Mouse (Mus musculus) liver, postnatal 0 days (tissue): ENCODE measurements at regions not wholly inside any gene's neighbourhood (a gene's known extent, or its start where the extent isn't known, plus 50 kb on each side); places are given as distances from the start of the nearest gene placed in this dataset.

Source experiments
- ATAC-seq: fragments of 200-750 bp; cut with Nextera tagmentation; 2 replicates; pipeline ENCODE4 v1.8.0; 2017; ENCODE audit warnings: mild to moderate bottlenecking, moderate library complexity
- DNase-seq: peaks from one replicate; pipeline ENCODE4 v3.0.0-alpha.2; 2016
- H3K27ac ChIP-seq: fragments of 300-500 bp; sonication (generic); 2 replicates; pipeline ENCODE4 v1.5.1; 2014; ENCODE audit warnings: antibody characterized with exemption, moderate library complexity, mild to moderate bottlenecking, low read depth
- H3K27me3 ChIP-seq: fragments of 300-500 bp; sonication (generic); 2 replicates; pipeline ENCODE4 v1.6.1; 2014; ENCODE audit warnings: low read length, control low read depth, mixed read lengths; ENCODE audit not compliant: insufficient read depth
- H3K36me3 ChIP-seq: fragments of 300-500 bp; sonication (generic); replicated peaks from 2 replicates; pipeline ENCODE4 v1.6.1; 2014; ENCODE audit warnings: mild to moderate bottlenecking, control low read depth, low read length, moderate library complexity, mixed read lengths; ENCODE audit not compliant: insufficient read depth
- H3K4me1 ChIP-seq: fragments of 300-500 bp; sonication (generic); 2 replicates; pipeline ENCODE4 v1.6.1; 2014; ENCODE audit warnings: antibody characterized with exemption, mild to moderate bottlenecking, control low read depth; ENCODE audit not compliant: insufficient read depth
- H3K4me2 ChIP-seq: fragments of 300-500 bp; sonication (generic); 2 replicates; pipeline ENCODE4 v1.6.1; 2014; ENCODE audit warnings: low read depth, mild to moderate bottlenecking, low read length, moderate library complexity, mixed read lengths
- H3K4me3 ChIP-seq: fragments of 300-500 bp; sonication (generic); 2 replicates; pipeline ENCODE4 v1.5.1; 2014; ENCODE audit warnings: low read depth, low read length
- H3K9ac ChIP-seq: fragments of 300-500 bp; sonication (generic); replicated peaks from 2 replicates; pipeline ENCODE4 v1.6.1; 2014; ENCODE audit warnings: mild to moderate bottlenecking, moderate library complexity
- H3K9me3 ChIP-seq: fragments of 300-500 bp; sonication (generic); 2 replicates; pipeline ENCODE4 v1.6.1; 2016; ENCODE audit warnings: mild to moderate bottlenecking, control low read depth, low read length, mixed read lengths
- CTCF ChIP-seq: sonication (generic); IDR thresholded peaks from 2 replicates; pipeline ENCODE4 v1.5.1; 2016; ENCODE audit warnings: antibody characterized with exemption, low read depth
- EP300 ChIP-seq: IDR thresholded peaks from 2 replicates; pipeline ENCODE4 v1.6.1; 2016; ENCODE audit warnings: antibody characterized with exemption, low read depth, mild to moderate bottlenecking
- WGBS: fragments of 180-500 bp; shearing (Covaris S2); extraction: QIAGEN DNeasy Blood & Tissue Kit; methylation state at CpG from one replicate; pipeline ENCODE4 v1.1.7; 2014; ENCODE audit not compliant: insufficient replicate concordance; 5-methylcytosine and 5-hydroxymethylcytosine counted together

DNA sequence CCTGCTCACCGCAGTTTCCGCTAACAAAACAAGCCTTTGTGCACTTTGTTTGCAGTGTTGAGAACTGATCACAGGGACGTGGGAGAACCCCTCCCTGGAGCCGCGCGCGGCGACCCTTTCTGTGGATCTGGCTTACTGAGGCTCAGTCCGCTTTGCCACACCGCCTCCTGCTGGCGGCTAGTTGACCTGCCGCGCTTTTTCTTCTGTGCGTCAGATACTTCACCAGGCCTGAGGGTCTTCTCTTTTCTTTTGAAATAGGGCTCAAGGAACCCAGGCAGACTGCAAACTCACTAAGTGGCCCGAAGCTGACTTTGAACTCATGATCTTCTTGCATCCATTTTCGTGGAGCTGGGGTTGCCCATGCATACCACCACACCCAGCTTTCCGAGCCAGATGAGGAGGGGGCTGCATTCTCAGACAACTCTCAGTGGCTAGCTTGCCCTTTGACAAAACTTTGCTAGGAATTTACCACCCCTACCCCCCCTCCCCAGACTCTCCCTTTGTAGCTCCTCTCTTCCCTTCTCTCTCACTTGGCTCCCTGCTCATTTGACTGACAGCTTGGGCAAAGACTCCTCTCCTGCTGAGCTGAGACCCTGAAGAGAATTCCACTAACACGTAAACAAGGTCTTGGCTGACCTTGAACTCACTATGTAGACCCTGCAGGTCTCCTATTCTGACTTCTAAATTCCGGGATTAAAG, 109.9 kb downstream of the Sox2 start:
- H3K9ac ChIP-seq = no peak overlapping the region
- no peak for ATAC-seq

DNA sequence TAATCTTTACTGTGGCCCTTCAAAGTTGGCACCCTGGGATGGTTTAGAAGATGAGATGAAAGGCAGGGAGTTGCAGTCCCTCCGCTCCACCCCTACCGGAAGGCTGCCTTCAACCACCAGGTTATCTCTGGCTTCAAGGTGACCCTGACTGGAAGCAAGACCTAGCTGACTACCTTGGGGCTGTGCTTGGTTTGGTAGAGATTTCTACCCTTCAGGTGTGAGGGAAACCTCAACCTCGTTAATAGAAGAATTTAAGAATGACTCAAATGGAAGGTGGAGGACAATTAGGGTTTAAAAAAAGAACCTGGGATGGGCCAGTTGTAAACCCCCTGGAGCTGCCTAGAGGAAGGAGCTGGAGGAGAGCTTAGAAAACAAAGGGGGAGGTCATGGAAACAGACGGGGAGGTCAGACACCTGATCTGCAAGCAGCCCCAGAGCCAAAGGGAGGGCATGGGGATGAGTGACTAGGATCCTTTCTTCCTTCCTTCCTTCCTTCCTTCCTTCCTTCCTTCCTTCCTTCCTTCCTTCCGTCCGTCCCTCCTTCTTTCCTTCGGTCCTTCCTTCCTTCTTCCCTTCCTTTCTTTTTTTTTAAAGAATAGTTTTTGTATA, 111.1 kb downstream of the Sox2 start:
- no peak for TF ChIP-seq CTCF
- DNase-seq (no peak), ATAC-seq (no peak)
- Histone ChIP-seq H3K4me1 (no peaks in the 10 kb centered on the region), H3K4me3 (no peak overlapping the region), H3K4me2 (no peak overlapping the region), H3K9ac (no peak overlapping the region), H3K36me3 (no peaks in the 10 kb centered on the region), H3K9me3 (no peaks in the 10 kb centered on the region), H3K27me3 (no peaks in the 10 kb centered on the region), H3K27ac (no peak overlapping the region)
- 66% methylated on average over 7 of the region's 7 CpGs for WGBS

More for the DNA sequence above, 109.9 kb downstream of the Sox2 start:
- H3K9me3 ChIP-seq = no peaks in the 10 kb centered on the region
- WGBS = 75% methylated on average over 19 of the region's 19 CpGs
- H3K27ac ChIP-seq = no peak overlapping the region
- no peaks in the 10 kb centered on the region for H3K4me1 ChIP-seq
- TF ChIP-seq CTCF (0 out of 2 replicates have a peak, but pooled peaks have one; percentile 34), EP300 (no peak)
- no peaks in the 10 kb centered on the region for H3K36me3 ChIP-seq
- no peaks in the 10 kb centered on the region for H3K27me3 ChIP-seq
- DNase-seq = no peak
- H3K4me3 ChIP-seq = no peak overlapping the region
- H3K4me2 ChIP-seq = no peak overlapping the region

- Histone ChIP-seq H3K4me3 (no peak overlapping the region), H3K27me3 (no peaks in the 10 kb centered on the region), H3K27ac (no peak overlapping the region), H3K4me2 (no peak overlapping the region), H3K36me3 (no peaks in the 10 kb centered on the region), H3K4me1 (no peaks in the 10 kb centered on the region), H3K9me3 (no peaks in the 10 kb centered on the region), H3K9ac (no peak overlapping the region)
- DNase-seq = no peak
- 87% methylated on average over 4 of the region's 4 CpGs for WGBS
- ATAC-seq = no peak
- TF ChIP-seq EP300 = no peak
- no peak for TF ChIP-seq CTCF
Observed at GRCm38 (mm10) chr3:34761783-34762182, 111.6 kb downstream of the Sox2 start.

DNA sequence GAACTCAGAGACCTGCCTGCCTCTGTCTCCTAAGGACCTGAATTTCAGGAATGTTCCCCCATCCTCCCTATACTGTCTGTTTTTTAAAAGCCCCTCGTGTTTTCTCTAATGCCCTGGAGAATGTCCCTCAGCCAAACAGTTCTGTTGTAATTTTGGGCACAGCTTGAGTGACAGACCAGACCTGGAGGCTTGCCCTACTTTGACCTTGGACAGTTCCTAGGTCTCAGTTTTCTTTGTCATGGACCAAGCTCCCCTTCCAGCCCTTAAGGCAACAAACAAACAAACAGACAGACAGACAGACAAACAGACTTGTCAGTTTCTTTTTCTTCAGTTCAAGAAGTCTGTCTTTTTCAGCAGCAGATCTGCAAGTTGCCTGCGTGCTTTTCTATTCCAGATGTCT, 114.4 kb downstream of the Sox2 start:
- TF ChIP-seq EP300 = no peak
- no peak for TF ChIP-seq CTCF
- no peaks in the 10 kb centered on the region for H3K27me3 ChIP-seq

DNA sequence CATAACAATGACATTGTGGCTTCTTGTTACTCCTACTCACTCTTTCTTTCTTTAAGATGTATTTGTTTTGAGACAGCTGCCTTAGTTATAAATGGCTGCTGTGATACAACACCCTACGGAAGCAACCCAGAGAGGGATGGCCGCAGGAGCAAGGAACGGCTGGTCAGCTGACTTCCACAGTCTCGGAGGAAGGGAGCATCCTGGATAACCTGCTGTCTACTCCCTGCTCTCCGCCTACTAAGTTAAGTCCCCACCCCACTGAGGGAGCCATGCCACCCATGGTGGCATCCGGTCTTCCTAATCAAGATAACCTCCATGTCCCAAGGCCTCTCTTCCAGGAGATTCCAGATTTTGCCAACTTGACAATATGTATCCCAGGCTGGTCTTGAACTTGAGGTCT, 114.9 kb downstream of the Sox2 start:
- Histone ChIP-seq H3K4me2 (no peak overlapping the region), H3K9me3 (no peaks in the 10 kb centered on the region), H3K27ac (no peak overlapping the region), H3K27me3 (no peaks in the 10 kb centered on the region), H3K4me1 (no peaks in the 10 kb centered on the region), H3K4me3 (no peak overlapping the region), H3K36me3 (no peaks in the 10 kb centered on the region), H3K9ac (no peak overlapping the region)
- TF ChIP-seq EP300 = no peak
- TF ChIP-seq CTCF = no peak
- ATAC-seq = no peak
- WGBS = 75% methylated on average over 6 of the region's 6 CpGs
- no peak for DNase-seq

More for the DNA sequence above, 114.4 kb downstream of the Sox2 start:
- 57% methylated on average over 2 of the region's 2 CpGs for WGBS
- Histone ChIP-seq H3K9ac (no peak overlapping the region), H3K27ac (no peak overlapping the region), H3K4me1 (no peaks in the 10 kb centered on the region), H3K4me2 (no peak overlapping the region), H3K4me3 (no peak overlapping the region), H3K9me3 (no peaks in the 10 kb centered on the region), H3K36me3 (no peaks in the 10 kb centered on the region)
- no peak for ATAC-seq
- DNase-seq = no peak

GRCm38 (mm10) chr3:34769818-34770217, 119.6 kb downstream of the Sox2 start:
- ATAC-seq (no peak), DNase-seq (no peak)
- Histone ChIP-seq H3K9me3 (no peaks in the 10 kb centered on the region), H3K27me3 (no peaks in the 10 kb centered on the region), H3K4me1 (no peaks in the 10 kb centered on the region), H3K4me3 (no peak overlapping the region), H3K36me3 (no peaks in the 10 kb centered on the region), H3K4me2 (no peak overlapping the region), H3K27ac (no peak overlapping the region), H3K9ac (no peak overlapping the region)
- no peak for TF ChIP-seq EP300
- TF ChIP-seq CTCF = no peak
- WGBS = 36% methylated on average over 2 of the region's 3 CpGs
